Mouse (Mus musculus): ENCODE data around the gene Zfp281. TPM values are rescaled to one million over a fixed set of nuclear protein-coding genes. Genes with fewer than 3 reads are reported as not detected.

The Zfp281 gene
- 2.2 and 2.3 TPM in 2 replicates for polyA plus RNA-seq (2012; rRNA removed)

DNA sequence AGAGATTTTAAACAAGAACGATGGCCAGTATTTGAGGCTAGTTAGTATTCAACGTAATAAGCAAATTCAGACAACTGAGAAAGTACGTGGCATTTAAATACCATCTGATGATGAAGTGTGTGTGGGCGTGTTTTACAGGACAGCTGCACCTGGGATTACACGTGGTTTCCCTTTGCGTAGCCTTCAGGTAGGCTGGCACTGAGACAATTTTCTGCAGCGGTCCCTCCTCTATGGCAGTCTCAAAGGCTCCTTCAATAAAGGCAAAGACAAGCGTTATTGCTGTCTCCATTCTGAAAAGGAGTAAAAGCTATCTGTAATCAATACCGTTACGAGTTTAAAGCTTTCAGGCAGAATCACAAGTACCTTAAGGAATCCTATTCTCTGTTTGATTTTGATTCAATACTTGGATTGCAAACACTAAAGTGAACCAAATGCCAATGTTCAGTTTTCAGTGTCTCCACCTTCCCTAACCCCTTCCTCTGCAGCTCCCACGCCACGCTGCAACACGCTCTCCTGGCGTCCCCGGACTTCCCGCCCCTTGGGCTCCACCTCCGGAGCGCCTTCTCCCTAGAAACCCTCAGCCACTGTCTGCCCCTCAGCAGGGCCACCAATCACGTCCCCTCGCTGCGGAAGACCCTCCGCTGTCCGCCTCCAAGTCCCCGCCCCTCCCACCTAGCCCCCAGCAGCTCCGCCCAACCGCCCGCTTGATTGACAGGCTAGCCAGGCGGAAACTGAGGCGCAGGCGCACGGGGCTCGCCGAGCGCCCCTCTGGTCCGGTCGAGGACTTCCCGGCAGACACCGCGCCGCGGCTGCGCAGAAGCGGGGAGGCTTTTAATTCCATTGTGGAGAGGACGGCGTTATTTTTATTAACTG lies at the start of gene Zfp281:
Gene Zfp281, plus strand, starts transcription at position 756 of the 873 bp plus-strand sequence.

Other genes with a start within 250 kb of the Zfp281 start
- 2.7 and 2.9 TPM in 2 replicates for gene Ddx59, start 209.6 kb upstream of the Zfp281 start, polyA plus RNA-seq (2012; rRNA removed)
- gene Kif14, start 158.6 kb upstream of the Zfp281 start, polyA plus RNA-seq (2012; rRNA removed) = 0.47 and 0.64 TPM in 2 replicates

Measured in ovary, adult 2 months (tissue).